Mouse (Mus musculus) hindbrain, embryonic 12.5 days (tissue): ENCODE results near the gene Tmc5. TPM values are rescaled to one million over a fixed set of nuclear protein-coding genes. Genes with fewer than 3 reads are reported as not detected.

ENCODE experiments used
- ATAC-seq: fragments of 200-750 bp; cut with Nextera tagmentation; 2 replicates; pipeline ENCODE4 v1.8.0; 2017; ENCODE audit warnings: moderate TSS enrichment; ENCODE audit not compliant: low FRiP score
- H3K27ac ChIP-seq: fragments of 300-500 bp; sonication (generic); 2 replicates; pipeline ENCODE4 v1.5.1; 2016; ENCODE audit warnings: mild to moderate bottlenecking
- H3K27me3 ChIP-seq: fragments of 300-500 bp; sonication (generic); 2 replicates; pipeline ENCODE4 v1.6.1; 2016; ENCODE audit warnings: mild to moderate bottlenecking
- H3K36me3 ChIP-seq: fragments of 300-500 bp; sonication (generic); 2 replicates; pipeline ENCODE4 v1.6.1; 2016; ENCODE audit warnings: mild to moderate bottlenecking
- H3K4me1 ChIP-seq: fragments of 300-500 bp; sonication (generic); 2 replicates; pipeline ENCODE4 v1.6.1; 2016
- H3K4me2 ChIP-seq: fragments of 300-500 bp; sonication (generic); replicated peaks from 2 replicates; pipeline ENCODE4 v1.6.1; 2016; ENCODE audit warnings: mild to moderate bottlenecking
- H3K4me3 ChIP-seq: fragments of 300-500 bp; sonication (generic); 2 replicates; pipeline ENCODE4 v1.5.1; 2016; ENCODE audit warnings: mild to moderate bottlenecking
- H3K9ac ChIP-seq: fragments of 300-500 bp; sonication (generic); 2 replicates; pipeline ENCODE4 v1.6.1; 2016; ENCODE audit warnings: mild to moderate bottlenecking, moderate library complexity
- H3K9me3 ChIP-seq: fragments of 300-500 bp; sonication (generic); replicated peaks from 2 replicates; pipeline ENCODE4 v1.6.1; 2016; ENCODE audit warnings: mild to moderate bottlenecking
- WGBS: fragments of 180-500 bp; shearing (Covaris S2); methylation state at CpG from one replicate; pipeline ENCODE4 v1.1.7; 2016; 5-methylcytosine and 5-hydroxymethylcytosine counted together
- polyA plus RNA-seq: library from polyadenylated mRNA; unstranded; fragments of >200 nt; fragmentation: Nextera tagmentation; extraction: Ambion mirVana; gene quantifications from 2 replicates; pipeline ENCODE4 v1.2.1, GENCODE M21; 2016

Gene Tmc5
- 0.10 and 0.55 TPM in 2 replicates for polyA plus RNA-seq

- Histone ChIP-seq H3K36me3 (no peaks in the 10 kb centered on the region), H3K4me3 (peak within 1 kb of the TSS; percentile 25), H3K4me1 (peaks cover 44% of the 10 kb centered on the region), H3K9ac (peak within 1 kb of the TSS; percentile 46; the same call in 1 of the 2 replicates), H3K27me3 (peaks cover 29% of the 10 kb centered on the region), H3K9me3 (no peaks in the 10 kb centered on the region), H3K4me2 (peak within 1 kb of the TSS; percentile 62), H3K27ac (no peak within 1 kb of the TSS)
- WGBS: 3% methylated on average over 23 of the region's 23 CpGs
- ATAC-seq: no peak
These were observed at the start of gene Tmc5 for GRCm38 (mm10) chr7:118597201-118597600. Tmc5 (plus strand) TSS chr7:118597297.

- H3K9ac ChIP-seq: no peak overlapping the region
- H3K4me3 ChIP-seq: no peak overlapping the region
- no peak overlapping the region for H3K4me2 ChIP-seq
- H3K27ac ChIP-seq: no peak overlapping the region
- H3K9me3 ChIP-seq: peaks cover 5% of the 10 kb centered on the region; the same call in 1 of the 2 replicates
- 69% methylated on average over 10 of the region's 10 CpGs for WGBS
- no peaks in the 10 kb centered on the region for H3K4me1 ChIP-seq
- no peak for ATAC-seq
- H3K36me3 ChIP-seq: peaks cover 58% of the 10 kb centered on the region
- H3K27me3 ChIP-seq: no peaks in the 10 kb centered on the region
These were observed 49.6 kb upstream of the Tmc5 start for GRCm38 (mm10) chr7:118547451-118547850.

- 70% methylated on average over 4 of the region's 4 CpGs for WGBS
- H3K36me3 ChIP-seq: peaks cover 63% of the 10 kb centered on the region
- H3K4me1 ChIP-seq: no peaks in the 10 kb centered on the region
- H3K4me3 ChIP-seq: no peak overlapping the region
- no peak for ATAC-seq
- no peak overlapping the region for H3K27ac ChIP-seq
- H3K4me2 ChIP-seq: no peak overlapping the region
- no peak overlapping the region for H3K9ac ChIP-seq
- H3K27me3 ChIP-seq: no peaks in the 10 kb centered on the region
- H3K9me3 ChIP-seq: peaks cover 6% of the 10 kb centered on the region; the same call in 1 of the 2 replicates
These were observed 43.2 kb upstream of the Tmc5 start for GRCm38 (mm10) chr7:118553881-118554280.

DNA sequence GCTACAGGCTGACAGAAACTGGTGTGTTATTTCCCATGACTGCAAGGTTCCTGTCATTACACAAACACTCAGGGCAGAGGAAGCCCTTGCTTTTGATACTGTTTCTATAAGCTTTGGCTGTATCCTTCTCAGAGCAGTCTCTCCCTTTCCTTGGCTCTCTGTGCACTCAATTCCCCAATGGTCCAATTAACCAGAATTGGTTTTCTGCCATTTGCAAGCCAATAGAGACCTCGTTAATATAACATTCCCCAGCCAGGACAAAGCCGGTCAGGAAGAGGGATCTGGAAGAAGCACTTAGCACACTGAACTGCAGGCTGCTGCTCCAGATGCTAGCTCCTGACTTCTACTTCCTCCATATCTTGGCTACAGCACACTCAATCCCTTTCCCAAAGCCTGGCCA is 42.8 kb upstream of the Tmc5 start:
- ATAC-seq: no peak
- no peaks in the 10 kb centered on the region for H3K4me1 ChIP-seq
- H3K27ac ChIP-seq: no peak overlapping the region
- H3K4me3 ChIP-seq: no peak overlapping the region
- no peak overlapping the region for H3K4me2 ChIP-seq
- peaks cover 62% of the 10 kb centered on the region for H3K36me3 ChIP-seq
- H3K27me3 ChIP-seq: no peaks in the 10 kb centered on the region
- no peak overlapping the region for H3K9ac ChIP-seq
- WGBS: 83% methylated on average over 2 of the region's 2 CpGs
- H3K9me3 ChIP-seq: peaks cover 6% of the 10 kb centered on the region; the same call in 1 of the 2 replicates

DNA sequence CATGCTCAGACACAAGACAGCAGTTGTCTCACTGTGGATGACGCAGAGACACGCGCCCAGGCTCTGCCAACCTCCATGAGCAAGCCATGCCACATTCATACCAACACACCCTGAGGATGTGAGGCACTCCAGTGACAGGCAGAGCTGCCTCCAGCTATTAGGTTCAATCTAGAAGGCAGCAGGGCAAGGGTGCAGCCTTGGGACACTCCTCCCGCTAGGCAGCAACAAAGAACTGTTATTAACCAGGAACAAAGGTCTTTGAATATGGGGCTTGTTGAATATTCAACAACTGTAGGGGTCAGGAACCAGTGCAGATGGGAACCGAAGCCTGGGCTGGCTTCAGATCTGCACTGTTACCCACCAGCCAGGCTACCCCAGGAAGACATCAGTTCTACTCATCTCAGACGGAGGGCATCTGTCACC is 28.0 kb upstream of the Tmc5 start:
- H3K4me1 ChIP-seq: peaks cover 8% of the 10 kb centered on the region
- no peak overlapping the region for H3K4me3 ChIP-seq
- 33% methylated on average over 6 of the region's 6 CpGs for WGBS
- 0 out of 2 replicates have a peak, but pooled peaks cover 4% of the 10 kb centered on the region for H3K36me3 ChIP-seq
- H3K27me3 ChIP-seq: no peaks in the 10 kb centered on the region
- H3K4me2 ChIP-seq: no peak overlapping the region
- H3K9ac ChIP-seq: no peak overlapping the region
- no peaks in the 10 kb centered on the region for H3K9me3 ChIP-seq
- ATAC-seq: peak; percentile 82
- no peak overlapping the region for H3K27ac ChIP-seq

DNA sequence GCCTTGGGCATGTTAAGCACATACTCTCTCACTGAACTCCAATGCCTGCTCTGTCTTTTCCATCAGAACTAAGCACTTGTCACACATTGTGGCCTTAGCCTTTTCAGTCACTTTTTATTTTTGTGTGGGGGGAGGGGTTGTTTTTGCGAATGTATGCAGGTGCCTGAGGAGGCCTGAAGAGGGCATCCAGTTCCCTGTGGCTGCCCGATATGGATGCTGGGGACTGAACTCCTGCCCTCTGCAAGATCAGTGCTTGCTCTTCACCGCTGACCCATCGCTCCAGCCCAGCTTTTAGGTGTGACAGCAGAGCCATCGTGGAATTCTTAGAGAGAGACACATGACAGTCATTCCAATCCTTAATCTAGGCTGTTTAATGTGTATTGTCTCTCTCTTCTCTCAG is 25.7 kb upstream of the Tmc5 start:
- ATAC-seq: no peak
- Histone ChIP-seq H3K9me3 (no peaks in the 10 kb centered on the region), H3K27ac (no peak overlapping the region), H3K27me3 (no peaks in the 10 kb centered on the region), H3K9ac (no peak overlapping the region), H3K4me1 (peaks cover 8% of the 10 kb centered on the region), H3K36me3 (no peaks in the 10 kb centered on the region), H3K4me2 (no peak overlapping the region), H3K4me3 (no peak overlapping the region)
- WGBS: 47% methylated on average over 5 of the region's 5 CpGs

DNA sequence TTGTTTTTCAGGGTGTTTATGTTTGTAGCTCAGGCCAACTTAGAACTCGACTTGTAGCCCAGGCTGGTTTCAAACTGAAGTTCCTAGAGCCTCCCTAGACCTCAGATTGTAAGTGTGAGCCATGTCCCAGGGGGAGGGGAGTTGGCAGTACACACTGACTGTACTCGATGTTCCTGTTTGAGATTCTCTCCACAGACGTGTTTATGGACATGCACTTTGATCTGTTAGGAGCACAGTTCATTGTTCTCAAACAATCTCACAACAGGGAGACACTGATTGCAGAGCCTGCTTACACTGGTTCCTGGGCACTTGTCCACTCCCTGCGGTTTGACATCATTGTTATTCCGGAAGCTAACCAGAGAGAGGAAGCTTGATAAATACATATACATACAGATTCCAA is 25.1 kb upstream of the Tmc5 start:
- H3K4me2 ChIP-seq: no peak overlapping the region
- H3K27ac ChIP-seq: no peak overlapping the region
- no peak overlapping the region for H3K4me3 ChIP-seq
- no peak for ATAC-seq
- no peaks in the 10 kb centered on the region for H3K36me3 ChIP-seq
- H3K9me3 ChIP-seq: no peaks in the 10 kb centered on the region
- no peaks in the 10 kb centered on the region for H3K27me3 ChIP-seq
- H3K4me1 ChIP-seq: peaks cover 8% of the 10 kb centered on the region
- no peak overlapping the region for H3K9ac ChIP-seq
- WGBS: 47% methylated on average over 5 of the region's 5 CpGs

- peak overlapping the region; percentile 18; the same call in 1 of the 2 replicates for H3K27ac ChIP-seq
- peaks cover 15% of the 10 kb centered on the region; the same call in 1 of the 2 replicates for H3K9me3 ChIP-seq
- H3K27me3 ChIP-seq: no peaks in the 10 kb centered on the region
- H3K4me2 ChIP-seq: no peak overlapping the region
- H3K9ac ChIP-seq: no peak overlapping the region
- H3K4me3 ChIP-seq: no peak overlapping the region
- no peak for ATAC-seq
- H3K36me3 ChIP-seq: peaks cover 16% of the 10 kb centered on the region; the same call in 1 of the 2 replicates
- peaks cover 15% of the 10 kb centered on the region for H3K4me1 ChIP-seq
- 64% methylated on average over 3 of the region's 3 CpGs for WGBS
These were observed 18.8 kb upstream of the Tmc5 start for GRCm38 (mm10) chr7:118578269-118578668.

DNA sequence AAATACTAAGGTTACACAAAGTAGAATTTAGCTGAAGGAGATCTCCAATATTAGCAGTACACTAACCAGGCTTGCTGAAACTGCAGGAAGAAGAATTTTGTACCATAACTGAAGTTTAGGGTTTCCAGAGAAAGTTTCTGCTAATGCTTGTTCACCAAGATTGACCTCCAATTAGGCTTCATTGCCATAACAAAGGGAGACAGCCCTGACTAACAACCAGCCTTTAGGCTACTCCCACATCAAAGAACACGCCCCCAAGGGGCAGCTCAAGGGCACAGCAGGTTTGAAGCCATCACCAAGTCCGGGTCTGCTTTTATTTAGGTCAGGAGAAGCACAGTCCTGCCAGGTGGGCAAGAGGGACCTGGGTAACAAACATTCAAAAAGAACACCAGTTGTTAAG is 17.2 kb upstream of the Tmc5 start:
- no peak overlapping the region for H3K4me2 ChIP-seq
- peaks cover 27% of the 10 kb centered on the region for H3K4me1 ChIP-seq
- H3K27me3 ChIP-seq: no peaks in the 10 kb centered on the region
- no peak overlapping the region for H3K4me3 ChIP-seq
- peaks cover 16% of the 10 kb centered on the region; the same call in 1 of the 2 replicates for H3K36me3 ChIP-seq
- WGBS: 80% methylated on average over 2 of the region's 2 CpGs
- no peak overlapping the region for H3K27ac ChIP-seq
- peaks cover 15% of the 10 kb centered on the region; the same call in 1 of the 2 replicates for H3K9me3 ChIP-seq
- ATAC-seq: no peak
- no peak overlapping the region for H3K9ac ChIP-seq

DNA sequence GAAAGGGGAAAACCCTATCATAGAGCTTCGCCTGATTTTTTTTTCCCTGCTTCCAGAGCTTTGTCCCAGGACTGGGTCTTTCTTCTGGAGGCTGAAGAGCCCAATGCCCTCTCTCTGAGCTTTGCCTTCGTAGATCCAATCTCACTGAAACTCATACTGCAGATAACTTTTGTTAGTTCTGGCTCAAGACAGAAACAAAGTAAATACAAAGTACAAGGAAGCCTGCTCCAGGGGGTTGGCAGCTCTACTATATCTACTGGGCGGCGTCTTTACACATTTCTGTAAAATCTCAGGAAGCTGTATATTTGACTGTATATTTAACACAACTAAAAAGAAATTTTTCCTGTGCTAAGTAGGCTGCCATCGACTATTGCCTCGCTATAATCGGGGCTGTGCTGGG is 13.3 kb upstream of the Tmc5 start:
- H3K9ac ChIP-seq: peak overlapping the region; percentile 78; the same call in 1 of the 2 replicates
- H3K4me2 ChIP-seq: peak overlapping the region; percentile 78
- H3K27ac ChIP-seq: no peak overlapping the region
- ATAC-seq: no peak
- peaks cover 18% of the 10 kb centered on the region for H3K4me1 ChIP-seq
- H3K9me3 ChIP-seq: peaks cover 15% of the 10 kb centered on the region; the same call in 1 of the 2 replicates
- 17% methylated on average over 7 of the region's 7 CpGs for WGBS
- peak overlapping the region; percentile 67 for H3K4me3 ChIP-seq
- no peaks in the 10 kb centered on the region for H3K27me3 ChIP-seq
- H3K36me3 ChIP-seq: peaks cover 16% of the 10 kb centered on the region; the same call in 1 of the 2 replicates

DNA sequence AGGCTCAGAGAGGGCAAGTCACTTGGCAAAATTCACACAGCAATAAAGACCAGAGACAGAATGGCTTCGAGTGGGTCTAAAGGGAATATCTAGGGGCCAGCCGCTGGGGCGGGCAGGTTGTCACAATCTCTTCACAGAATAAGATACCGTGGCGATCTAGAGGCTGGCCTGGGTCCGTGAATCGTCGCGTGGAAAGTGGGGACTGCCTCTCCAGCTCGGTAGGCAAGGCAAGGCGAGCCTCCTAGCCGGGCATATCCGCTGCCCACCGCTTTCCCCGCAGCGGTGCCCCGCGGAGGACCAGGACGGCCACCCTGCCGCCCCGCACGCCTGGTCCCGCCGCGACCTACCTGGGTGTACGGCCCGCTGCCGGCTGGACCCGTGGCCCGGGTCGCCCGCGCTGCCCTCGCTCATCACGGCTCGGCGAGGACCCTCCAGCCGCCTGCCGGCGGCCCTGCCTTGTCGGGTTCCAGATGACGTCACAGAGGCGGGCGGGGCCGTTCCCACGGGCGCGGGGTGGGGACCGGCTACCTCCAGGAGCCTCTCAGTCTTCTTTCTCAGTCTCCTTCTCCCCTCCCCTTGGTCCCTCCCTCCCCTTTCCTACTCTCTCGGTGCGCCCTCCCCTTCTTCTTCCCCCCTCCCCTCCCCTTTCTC is 12.7 kb upstream of the Tmc5 start, which contains the start of gene Tmc7:
Gene Tmc7 (minus strand): TSS at position 480 of the 651 bp plus-strand sequence.
- H3K27me3 ChIP-seq: no peaks in the 10 kb centered on the region

DNA sequence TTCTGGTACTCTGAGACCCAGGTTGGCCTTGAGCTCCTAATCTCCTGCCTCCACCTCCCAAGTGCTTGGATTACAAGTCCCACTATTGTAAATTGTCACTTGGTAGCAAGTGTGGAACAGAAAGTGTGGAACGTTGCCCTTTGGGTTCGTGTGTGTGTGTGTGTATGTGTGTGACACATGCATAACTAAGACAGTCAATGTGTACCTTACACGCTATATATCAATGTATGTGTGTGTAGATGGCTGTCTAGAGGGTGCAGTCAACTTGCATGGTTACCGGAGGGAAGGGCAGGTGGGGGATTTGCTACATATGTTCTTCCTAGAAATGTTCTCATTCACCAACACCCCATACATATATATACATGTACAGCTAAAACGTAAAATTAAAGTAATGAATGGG is 12.2 kb upstream of the Tmc5 start:
- peak; percentile 33; the same call in 1 of the 2 replicates for ATAC-seq
- no peak overlapping the region for H3K27ac ChIP-seq
- 75% methylated on average over 5 of the region's 5 CpGs for WGBS

More for the DNA sequence above, 12.7 kb upstream of the Tmc5 start, which contains the start of gene Tmc7:
- H3K9ac ChIP-seq: peak within 1 kb of the TSS; percentile 78
- H3K27ac ChIP-seq: peak within 1 kb of the TSS; percentile 52; the same call in 1 of the 2 replicates
- ATAC-seq: peak; percentile 82
- H3K4me2 ChIP-seq: peak within 1 kb of the TSS; percentile 78
- peaks cover 12% of the 10 kb centered on the region; the same call in 1 of the 2 replicates for H3K36me3 ChIP-seq
- peaks cover 18% of the 10 kb centered on the region for H3K4me1 ChIP-seq
- H3K4me3 ChIP-seq: peak within 1 kb of the TSS; percentile 67
- WGBS: 1% methylated on average over 43 of the region's 51 CpGs
- peaks cover 15% of the 10 kb centered on the region; the same call in 1 of the 2 replicates for H3K9me3 ChIP-seq

More for the DNA sequence above, 12.2 kb upstream of the Tmc5 start:
- Histone ChIP-seq H3K27me3 (no peaks in the 10 kb centered on the region), H3K36me3 (peaks cover 7% of the 10 kb centered on the region; the same call in 1 of the 2 replicates), H3K9me3 (peaks cover 15% of the 10 kb centered on the region; the same call in 1 of the 2 replicates), H3K9ac (peak overlapping the region; percentile 78; the same call in 1 of the 2 replicates), H3K4me3 (peak overlapping the region; percentile 67), H3K4me2 (peak overlapping the region; percentile 78), H3K4me1 (peaks cover 18% of the 10 kb centered on the region)
